Mouse (Mus musculus) midbrain, embryonic 14.5 days (tissue): ENCODE measurements around the gene Smim6. TPM values are rescaled to one million over a fixed set of nuclear protein-coding genes. Genes with fewer than 3 reads are reported as not detected.

Experiments
- ATAC-seq: fragments of 200-750 bp; cut with Nextera tagmentation; 2 replicates; pipeline ENCODE4 v1.8.0; 2017; ENCODE audit warnings: moderate number of reproducible peaks, moderate library complexity; ENCODE audit not compliant: low FRiP score, low TSS enrichment
- DNase-seq: peaks from one replicate; pipeline ENCODE4 v3.0.0-alpha.2; 2015
- H3K27ac ChIP-seq: fragments of 300-500 bp; sonication (generic); replicated peaks from 2 replicates; pipeline ENCODE4 v1.5.1; 2014; ENCODE audit warnings: mild to moderate bottlenecking, low read depth, low read length, moderate library complexity
- H3K27me3 ChIP-seq: fragments of 300-500 bp; sonication (generic); 2 replicates; pipeline ENCODE4 v1.6.1; 2014; ENCODE audit warnings: low read length, control low read depth, mixed read lengths; ENCODE audit not compliant: control insufficient read depth, insufficient read depth
- H3K36me3 ChIP-seq: fragments of 300-500 bp; sonication (generic); 2 replicates; pipeline ENCODE4 v1.6.1; 2014; ENCODE audit warnings: low read length, control low read depth; ENCODE audit not compliant: control insufficient read depth, insufficient read depth
- H3K4me1 ChIP-seq: fragments of 300-500 bp; sonication (generic); 2 replicates; pipeline ENCODE4 v1.6.1; 2014; ENCODE audit warnings: mild to moderate bottlenecking, antibody characterized with exemption, low read length, control low read depth; ENCODE audit not compliant: control insufficient read depth, insufficient read depth
- H3K4me2 ChIP-seq: fragments of 300-500 bp; sonication (generic); 2 replicates; pipeline ENCODE4 v1.6.1; 2014; ENCODE audit warnings: mild to moderate bottlenecking, low read length, moderate library complexity
- H3K4me3 ChIP-seq: fragments of 300-500 bp; sonication (generic); replicated peaks from 2 replicates; pipeline ENCODE4 v1.5.1; 2014; ENCODE audit warnings: low read depth, low read length
- H3K9ac ChIP-seq: fragments of 300-500 bp; sonication (generic); replicated peaks from 2 replicates; pipeline ENCODE4 v1.6.1; 2014; ENCODE audit warnings: mild to moderate bottlenecking, low read length, moderate library complexity
- H3K9me3 ChIP-seq: fragments of 300-500 bp; sonication (generic); 2 replicates; pipeline ENCODE4 v1.6.1; 2016; ENCODE audit warnings: low read length, control low read depth, mixed read lengths; ENCODE audit not compliant: control insufficient read depth
- whole genome bisulfite sequencing: fragments of 180-500 bp; shearing (Covaris S2); extraction: QIAGEN DNeasy Blood & Tissue Kit; methylation state at CpG from one replicate; pipeline ENCODE4 v1.1.7; 2014; 5-methylcytosine and 5-hydroxymethylcytosine counted together
- polyA plus RNA-seq: library from polyadenylated mRNA; unstranded; fragments of >200 nt; fragmentation: Nextera tagmentation; extraction: Ambion mirVana; gene quantifications from 2 replicates; pipeline ENCODE4 v1.2.1, GENCODE M21; 2014

Smim6 gene
- polyA plus RNA-seq, 1 experiment from 2014 or later: 0.22 TPM

GRCm38 (mm10) chr11:115959018-115959417 is 47.2 kb downstream of the Smim6 start:
- peaks cover 72% of the 10 kb centered on the region for H3K36me3 ChIP-seq
- H3K27me3 ChIP-seq: no peaks in the 10 kb centered on the region
- no peaks in the 10 kb centered on the region for H3K4me1 ChIP-seq
- no peak overlapping the region for H3K27ac ChIP-seq
- ATAC-seq: no peak
- H3K4me3 ChIP-seq: no peak overlapping the region
- no peak for DNase-seq
- no peaks in the 10 kb centered on the region for H3K9me3 ChIP-seq
- no peak overlapping the region for H3K4me2 ChIP-seq
- H3K9ac ChIP-seq: no peak overlapping the region
- 95% methylated on average over 9 of the region's 9 CpGs for WGBS

GRCm38 (mm10) chr11:115962651-115963412 is 51.0 kb downstream of the Smim6 start:
- no peak overlapping the region for H3K4me3 ChIP-seq
- no peak for ATAC-seq
- H3K4me1 ChIP-seq: no peaks in the 10 kb centered on the region
- H3K9me3 ChIP-seq: no peaks in the 10 kb centered on the region
- H3K9ac ChIP-seq: no peak overlapping the region
- no peak overlapping the region for H3K4me2 ChIP-seq
- DNase-seq: no peak
- H3K27me3 ChIP-seq: no peaks in the 10 kb centered on the region
- WGBS: 96% methylated on average over 9 of the region's 9 CpGs
- H3K27ac ChIP-seq: no peak overlapping the region
- H3K36me3 ChIP-seq: peaks cover 79% of the 10 kb centered on the region

Other genes starting within 250 kb of the Smim6 start
- gene Grb2, start 203.4 kb upstream of the Smim6 start, polyA plus RNA-seq: 113 and 135 TPM in 2 replicates
- 15.2 and 20.9 TPM in 2 replicates for gene Tmem94, start 146.6 kb upstream of the Smim6 start, polyA plus RNA-seq
- 8.4 and 9.8 TPM in 2 replicates for gene Caskin2, start 98.4 kb upstream of the Smim6 start, polyA plus RNA-seq
- gene Tsen54, start 97.3 kb upstream of the Smim6 start, polyA plus RNA-seq: 17.2 and 20.5 TPM in 2 replicates
- 0.55 and 0.63 TPM in 2 replicates for gene Llgl2, start 88.0 kb upstream of the Smim6 start, polyA plus RNA-seq
- gene Myo15b, start 53.6 kb upstream of the Smim6 start, polyA plus RNA-seq: 0.15 TPM in 1 of 2 replicates, not detected in the other
- gene Smim5, start 12.1 kb upstream of the Smim6 start, polyA plus RNA-seq: 0.46 and 1.1 TPM in 2 replicates
- gene Sap30bp, start 21.3 kb downstream of the Smim6 start, polyA plus RNA-seq: 48.4 and 49.9 TPM in 2 replicates
- gene Recql5, start 21.5 kb downstream of the Smim6 start, polyA plus RNA-seq: 18.0 and 18.4 TPM in 2 replicates
- gene Itgb4, start 62.7 kb downstream of the Smim6 start, polyA plus RNA-seq: 0.43 and 0.68 TPM in 2 replicates
- 32.5 and 39.3 TPM in 2 replicates for gene Galk1, start 100.7 kb downstream of the Smim6 start, polyA plus RNA-seq
- 2,683 and 2,948 TPM in 2 replicates for gene H3f3b, start 115.9 kb downstream of the Smim6 start, polyA plus RNA-seq
- gene Unk, start 118.3 kb downstream of the Smim6 start, polyA plus RNA-seq: 26.5 and 33.0 TPM in 2 replicates
- 1.1 and 1.5 TPM in 2 replicates for gene Unc13d, start 165.9 kb downstream of the Smim6 start, polyA plus RNA-seq
- gene Wbp2, start 175.0 kb downstream of the Smim6 start, polyA plus RNA-seq: 152 and 160 TPM in 2 replicates
- gene Trim47, start 215.2 kb downstream of the Smim6 start, polyA plus RNA-seq: 5.2 and 5.3 TPM in 2 replicates
- gene Trim65, start 219.1 kb downstream of the Smim6 start, polyA plus RNA-seq: 1.6 and 2.0 TPM in 2 replicates
- 72.5 and 81.4 TPM in 2 replicates for gene Mrpl38, start 226.9 kb downstream of the Smim6 start, polyA plus RNA-seq